Comparison of ENCODE assay signal across 15 mouse cellular contexts in genomic region chr11:26104680-26105079, GRCm38 (mm10).
"Had no signal": no experiment of that assay in that cellular context is flagged by ENCODE, and none has a peak within 500 bp of the region (broad histone marks: within the 10 kb centered on the region; RNA-seq: fewer than 3 reads in every experiment).

No protein-coding gene starts in this region.

- H3K4me3 ChIP-seq: kidney, embryonic 15.5 days; liver, embryonic 13.5 days; midbrain, embryonic 12.5 days; neural tube, embryonic 12.5 days; neural tube, embryonic 15.5 days had no signal

- H3K36me3 ChIP-seq: kidney, embryonic 15.5 days; liver, embryonic 13.5 days; midbrain, embryonic 12.5 days; neural tube, embryonic 12.5 days; neural tube, embryonic 15.5 days had no signal

- H3K9ac ChIP-seq: kidney, embryonic 15.5 days; liver, embryonic 13.5 days; midbrain, embryonic 12.5 days; neural tube, embryonic 12.5 days; neural tube, embryonic 15.5 days had no signal

- H3K4me2 ChIP-seq: kidney, embryonic 15.5 days; liver, embryonic 13.5 days; midbrain, embryonic 12.5 days; neural tube, embryonic 12.5 days had no signal

- H3K27ac ChIP-seq: kidney, embryonic 15.5 days; liver, embryonic 13.5 days; midbrain, embryonic 12.5 days; neural tube, embryonic 12.5 days; neural tube, embryonic 15.5 days had no signal

- H3K27me3 ChIP-seq: kidney, embryonic 15.5 days; liver, embryonic 13.5 days; midbrain, embryonic 12.5 days; neural tube, embryonic 12.5 days; neural tube, embryonic 15.5 days had no signal

- DNase-seq: kidney, adult 11 months; kidney, adult 8-10 months; kidney, postnatal 10 days; kidney, postnatal 36 days; liver, embryonic 13.5 days; lung, adult 2 months; lung, postnatal 14 days; lung, postnatal 4 days; retina, postnatal 1 day; thymus, adult 18-20 months; thymus, postnatal 36 days had no signal

- H3K9me3 ChIP-seq: kidney, embryonic 15.5 days; liver, embryonic 13.5 days; midbrain, embryonic 12.5 days; neural tube, embryonic 12.5 days; neural tube, embryonic 15.5 days had no signal

- H3K4me1 ChIP-seq: kidney, embryonic 15.5 days; liver, embryonic 13.5 days had no signal
